Mouse (Mus musculus) heart, embryonic 11.5 days (tissue): Measurements from ENCODE around the gene Atg2a. TPM values are rescaled to one million over a fixed set of nuclear protein-coding genes. Genes with fewer than 3 reads are reported as not detected.

Source experiments
- ATAC-seq: fragments of 200-750 bp; cut with Nextera tagmentation; replicated peaks from 2 replicates; pipeline ENCODE4 v1.8.0; 2017; ENCODE audit warnings: moderate library complexity; ENCODE audit not compliant: insufficient number of reproducible peaks, low FRiP score, low TSS enrichment
- H3K27ac ChIP-seq: fragments of 300-500 bp; sonication (generic); 2 replicates; pipeline ENCODE4 v1.5.1; 2014; ENCODE audit warnings: mild to moderate bottlenecking, low read depth, low read length
- H3K27me3 ChIP-seq: fragments of 300-500 bp; sonication (generic); 2 replicates; pipeline ENCODE4 v1.6.1; 2014; ENCODE audit warnings: mild to moderate bottlenecking, low read length, mixed read lengths; ENCODE audit not compliant: control insufficient read depth, insufficient read depth
- H3K36me3 ChIP-seq: fragments of 300-500 bp; sonication (generic); 2 replicates; pipeline ENCODE4 v1.6.1; 2014; ENCODE audit warnings: mild to moderate bottlenecking, low read length, moderate library complexity, mixed read lengths; ENCODE audit not compliant: control insufficient read depth, insufficient read depth
- H3K4me1 ChIP-seq: fragments of 300-500 bp; sonication (generic); 2 replicates; pipeline ENCODE4 v1.6.1; 2014; ENCODE audit warnings: low read length; ENCODE audit not compliant: control insufficient read depth, insufficient read depth
- H3K4me2 ChIP-seq: fragments of 300-500 bp; sonication (generic); 2 replicates; pipeline ENCODE4 v1.6.1; 2014; ENCODE audit warnings: mild to moderate bottlenecking, moderate library complexity
- H3K4me3 ChIP-seq: fragments of 300-500 bp; sonication (generic); 2 replicates; pipeline ENCODE4 v1.5.1; 2014; ENCODE audit warnings: low read depth, low read length
- H3K9ac ChIP-seq: fragments of 300-500 bp; sonication (generic); 2 replicates; pipeline ENCODE4 v1.6.1; 2014; ENCODE audit warnings: mild to moderate bottlenecking, low read depth, low read length, moderate library complexity
- H3K9me3 ChIP-seq: fragments of 300-500 bp; sonication (generic); replicated peaks from 2 replicates; pipeline ENCODE4 v1.6.1; 2016; ENCODE audit warnings: low read length; ENCODE audit not compliant: control insufficient read depth
- WGBS: fragments of 180-500 bp; shearing (Covaris S2); extraction: QIAGEN DNeasy Blood & Tissue Kit; methylation state at CpG from one replicate; pipeline ENCODE4 v1.1.7; 2014; ENCODE audit not compliant: insufficient replicate concordance; 5-methylcytosine and 5-hydroxymethylcytosine counted together
- polyA plus RNA-seq: library from polyadenylated mRNA; unstranded; fragments of >200 nt; fragmentation: Nextera tagmentation; extraction: Ambion mirVana; gene quantifications from 2 replicates; pipeline ENCODE4 v1.2.1, GENCODE M21; 2014

Gene Atg2a
- polyA plus RNA-seq, 1 experiment from 2014 or later = 6.1 TPM

GRCm38 (mm10) chr19:6268670-6269132 is 27.2 kb downstream of the Atg2a start:
- no peaks in the 10 kb centered on the region for H3K9me3 ChIP-seq
- no peak overlapping the region for H3K9ac ChIP-seq
- H3K36me3 ChIP-seq = no peaks in the 10 kb centered on the region
- no peak for ATAC-seq
- H3K4me3 ChIP-seq = no peak overlapping the region
- H3K27ac ChIP-seq = no peak overlapping the region
- no peak overlapping the region for H3K4me2 ChIP-seq
- WGBS = 78% methylated on average over 7 of the region's 7 CpGs
- 0 out of 2 replicates have a peak, but pooled peaks cover 3% of the 10 kb centered on the region for H3K27me3 ChIP-seq
- no peaks in the 10 kb centered on the region for H3K4me1 ChIP-seq

GRCm38 (mm10) chr19:6269798-6270475 is 28.5 kb downstream of the Atg2a start:
- ATAC-seq = no peak
- H3K27ac ChIP-seq = no peak overlapping the region
- no peaks in the 10 kb centered on the region for H3K9me3 ChIP-seq
- no peaks in the 10 kb centered on the region for H3K4me1 ChIP-seq
- no peak overlapping the region for H3K9ac ChIP-seq
- WGBS = 86% methylated on average over 8 of the region's 8 CpGs
- no peak overlapping the region for H3K4me3 ChIP-seq
- 0 out of 2 replicates have a peak, but pooled peaks cover 3% of the 10 kb centered on the region for H3K27me3 ChIP-seq
- H3K36me3 ChIP-seq = no peaks in the 10 kb centered on the region
- H3K4me2 ChIP-seq = no peak overlapping the region

GRCm38 (mm10) chr19:6270661-6271060 is 29.2 kb downstream of the Atg2a start:
- Histone ChIP-seq H3K4me1 (peaks cover under 1% of the 10 kb centered on the region; the same call in 1 of the 2 replicates), H3K27me3 (0 out of 2 replicates have a peak, but pooled peaks cover 3% of the 10 kb centered on the region), H3K4me2 (no peak overlapping the region), H3K27ac (no peak overlapping the region), H3K4me3 (no peak overlapping the region), H3K9ac (peak overlapping the region; percentile 36; the same call in 1 of the 2 replicates), H3K36me3 (no peaks in the 10 kb centered on the region), H3K9me3 (no peaks in the 10 kb centered on the region)
- 44% methylated on average over 9 of the region's 9 CpGs for WGBS
- ATAC-seq = no peak

- H3K36me3 ChIP-seq = no peaks in the 10 kb centered on the region
- no peak for ATAC-seq
- H3K4me1 ChIP-seq = peaks cover 3% of the 10 kb centered on the region; the same call in 1 of the 2 replicates
- H3K27me3 ChIP-seq = 0 out of 2 replicates have a peak, but pooled peaks cover 3% of the 10 kb centered on the region
- H3K27ac ChIP-seq = no peak overlapping the region
- H3K9ac ChIP-seq = peak overlapping the region; percentile 36; the same call in 1 of the 2 replicates
- no peak overlapping the region for H3K4me3 ChIP-seq
- WGBS = 28% methylated on average over 8 of the region's 8 CpGs
- H3K4me2 ChIP-seq = no peak overlapping the region
- no peaks in the 10 kb centered on the region for H3K9me3 ChIP-seq
Measured at GRCm38 (mm10) chr19:6271206-6271605, 29.7 kb downstream of the Atg2a start.

GRCm38 (mm10) chr19:6272053-6272452 is 30.6 kb downstream of the Atg2a start:
- no peaks in the 10 kb centered on the region for H3K9me3 ChIP-seq
- H3K36me3 ChIP-seq = no peaks in the 10 kb centered on the region
- H3K4me3 ChIP-seq = no peak overlapping the region
- H3K4me2 ChIP-seq = no peak overlapping the region
- no peak for ATAC-seq
- H3K4me1 ChIP-seq = peaks cover 3% of the 10 kb centered on the region; the same call in 1 of the 2 replicates
- H3K9ac ChIP-seq = no peak overlapping the region
- H3K27me3 ChIP-seq = 0 out of 2 replicates have a peak, but pooled peaks cover 2% of the 10 kb centered on the region
- H3K27ac ChIP-seq = no peak overlapping the region
- WGBS = 63% methylated on average over 7 of the region's 7 CpGs

GRCm38 (mm10) chr19:6272738-6273137 is 31.3 kb downstream of the Atg2a start:
- Histone ChIP-seq H3K9ac (no peak overlapping the region), H3K4me3 (no peak overlapping the region), H3K4me1 (peaks cover 4% of the 10 kb centered on the region), H3K36me3 (no peaks in the 10 kb centered on the region), H3K4me2 (no peak overlapping the region), H3K9me3 (no peaks in the 10 kb centered on the region), H3K27me3 (no peaks in the 10 kb centered on the region), H3K27ac (no peak overlapping the region; the same call in 1 of the 2 replicates)
- 65% methylated on average over 4 of the region's 4 CpGs for WGBS
- no peak for ATAC-seq

GRCm38 (mm10) chr19:6273592-6273991 is 32.1 kb downstream of the Atg2a start:
- Histone ChIP-seq H3K4me1 (peaks cover 11% of the 10 kb centered on the region), H3K27ac (no peak overlapping the region; the same call in 1 of the 2 replicates), H3K9ac (no peak overlapping the region), H3K4me3 (no peak overlapping the region), H3K4me2 (no peak overlapping the region), H3K9me3 (no peaks in the 10 kb centered on the region), H3K27me3 (no peaks in the 10 kb centered on the region), H3K36me3 (no peaks in the 10 kb centered on the region)
- 86% methylated on average over 4 of the region's 4 CpGs for WGBS
- no peak for ATAC-seq

- Histone ChIP-seq H3K4me2 (no peak overlapping the region), H3K27ac (no peak overlapping the region; the same call in 1 of the 2 replicates), H3K4me1 (peaks cover 16% of the 10 kb centered on the region), H3K9me3 (no peaks in the 10 kb centered on the region), H3K36me3 (no peaks in the 10 kb centered on the region), H3K4me3 (no peak overlapping the region), H3K27me3 (no peaks in the 10 kb centered on the region), H3K9ac (no peak overlapping the region)
- no peak for ATAC-seq
- WGBS = 85% methylated on average over 13 of the region's 13 CpGs
Measured at GRCm38 (mm10) chr19:6273998-6274608, 32.6 kb downstream of the Atg2a start.
